Mouse (Mus musculus) forebrain, embryonic 10.5 days (tissue): ENCODE measurements around the gene Fam135a. TPM values are rescaled to one million over a fixed set of nuclear protein-coding genes. Genes with fewer than 3 reads are reported as not detected.
A peak's percentile ranks its signal among the peaks of the same experiment; 100 is the strongest.

Experiments used
- DNase-seq: peaks from one replicate; pipeline ENCODE4 v3.0.0-alpha.2; 2017; ENCODE audit warnings: low spot score; ENCODE audit errors: extremely low spot score
- H3K27ac ChIP-seq: fragments of 300-500 bp; sonication (generic); 2 replicates; pipeline ENCODE4 v1.5.1; 2016; ENCODE audit warnings: mild to moderate bottlenecking
- H3K27me3 ChIP-seq: fragments of 300-500 bp; sonication (generic); 2 replicates; pipeline ENCODE4 v1.6.1; 2016; ENCODE audit warnings: mild to moderate bottlenecking; ENCODE audit not compliant: poor library complexity, severe bottlenecking
- H3K36me3 ChIP-seq: fragments of 300-500 bp; sonication (generic); replicated peaks from 2 replicates; pipeline ENCODE4 v1.6.1; 2016; ENCODE audit warnings: mild to moderate bottlenecking, moderate library complexity
- H3K4me1 ChIP-seq: fragments of 300-500 bp; sonication (generic); 2 replicates; pipeline ENCODE4 v1.6.1; 2016
- H3K4me3 ChIP-seq: fragments of 300-500 bp; sonication (generic); 2 replicates; pipeline ENCODE4 v1.5.1; 2016; ENCODE audit warnings: mild to moderate bottlenecking, moderate library complexity
- H3K9me3 ChIP-seq: fragments of 300-500 bp; sonication (generic); 2 replicates; pipeline ENCODE4 v1.6.1; 2016; ENCODE audit warnings: mild to moderate bottlenecking, moderate library complexity
- WGBS: fragments of 180-500 bp; shearing (Covaris S2); methylation state at CpG from one replicate; pipeline ENCODE4 v1.1.7; 2016; 5-methylcytosine and 5-hydroxymethylcytosine counted together
- polyA plus RNA-seq: library from polyadenylated mRNA; unstranded; fragments of >200 nt; fragmentation: Nextera tagmentation; extraction: Ambion mirVana; gene quantifications from 2 replicates; pipeline ENCODE4 v1.2.1, GENCODE M21; 2016

The Fam135a gene
- polyA plus RNA-seq, 1 experiment from 2014 or later = 41.1 TPM

DNA sequence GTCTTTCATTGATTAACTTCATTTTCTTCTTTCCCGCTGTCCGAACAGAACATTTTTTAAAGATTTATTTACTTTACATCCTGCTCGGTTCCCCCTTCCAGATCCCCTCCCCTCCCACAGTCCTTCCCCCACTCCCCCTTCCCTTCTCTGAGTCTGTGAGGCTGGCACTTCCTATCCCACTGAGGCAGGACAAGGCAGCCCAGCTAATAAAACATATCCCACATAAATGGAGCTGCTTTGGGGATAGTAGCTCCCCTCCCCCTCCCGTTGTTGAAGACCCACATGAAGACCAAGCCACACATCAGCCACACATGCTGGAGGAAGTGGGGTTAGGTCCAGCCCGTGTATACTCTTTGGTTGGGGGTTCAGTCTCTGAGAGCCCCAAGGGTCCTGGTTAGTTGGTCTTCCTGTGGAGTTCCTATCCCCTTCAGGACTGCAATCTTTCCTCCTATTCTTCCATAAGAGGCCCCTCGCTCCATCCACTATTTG lies 773 bp upstream of the Fam135a start:
- Histone ChIP-seq H3K27ac (peak overlapping the region; percentile 93), H3K27me3 (no peaks in the 10 kb centered on the region), H3K36me3 (no peaks in the 10 kb centered on the region), H3K4me1 (peaks cover 31% of the 10 kb centered on the region), H3K4me3 (peak overlapping the region; percentile 92), H3K9me3 (no peaks in the 10 kb centered on the region)
- DNase-seq = no peak
- 66% methylated on average over 6 of the region's 6 CpGs for WGBS

DNA sequence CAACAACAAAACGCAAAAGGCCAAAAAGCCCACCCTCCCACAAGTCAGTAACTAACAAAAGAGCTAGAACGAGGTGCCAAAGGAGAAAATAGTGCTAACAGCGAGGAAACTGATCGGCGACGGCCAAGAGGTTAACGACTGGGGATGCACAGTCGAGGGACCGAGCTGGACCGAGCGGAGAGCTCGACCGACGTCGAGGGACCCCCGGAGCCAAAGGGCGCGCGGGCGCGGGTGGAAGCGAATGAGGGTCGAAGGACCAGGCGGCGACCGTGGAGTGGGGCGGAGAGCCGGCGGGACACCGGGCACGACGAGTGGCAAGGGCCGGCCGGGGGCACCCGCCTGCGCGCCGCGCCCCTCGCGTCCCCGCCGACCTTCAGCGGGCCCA lies 608 bp downstream of the Fam135a start:
- under 1% methylated on average over 37 of the region's 44 CpGs for WGBS
- no peaks in the 10 kb centered on the region for H3K9me3 ChIP-seq
- H3K4me3 ChIP-seq = peak overlapping the region; percentile 92
- DNase-seq = no peak
- H3K27ac ChIP-seq = peak overlapping the region; percentile 93
- no peaks in the 10 kb centered on the region for H3K27me3 ChIP-seq
- H3K36me3 ChIP-seq = peaks cover under 1% of the 10 kb centered on the region; the same call in 1 of the 2 replicates
- peaks cover 31% of the 10 kb centered on the region for H3K4me1 ChIP-seq

DNA sequence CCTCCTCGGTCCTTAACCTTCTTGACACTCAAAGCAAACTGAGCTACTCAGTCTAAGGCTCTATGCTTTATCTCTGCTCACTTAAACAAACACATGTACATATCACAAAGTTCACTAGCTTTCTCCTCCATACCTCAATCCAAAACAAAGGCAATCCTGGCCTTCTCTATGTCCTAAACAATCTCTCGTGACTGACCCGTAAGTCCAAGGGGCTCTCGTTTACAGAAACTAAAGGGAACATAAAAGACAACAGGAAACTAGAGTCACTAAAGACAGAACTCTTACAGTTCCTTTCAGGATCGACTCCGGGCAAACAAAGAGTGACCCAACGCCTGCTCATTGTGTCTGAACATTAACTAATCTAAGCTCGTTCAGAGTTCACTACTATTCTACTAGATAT lies 2.6 kb downstream of the Fam135a start:
- Histone ChIP-seq H3K9me3 (no peaks in the 10 kb centered on the region), H3K36me3 (peaks cover 3% of the 10 kb centered on the region; the same call in 1 of the 2 replicates), H3K27ac (no peak overlapping the region), H3K4me1 (peaks cover 31% of the 10 kb centered on the region), H3K4me3 (no peak overlapping the region), H3K27me3 (no peaks in the 10 kb centered on the region)
- WGBS = 66% methylated on average over 8 of the region's 8 CpGs
- DNase-seq = no peak

DNA sequence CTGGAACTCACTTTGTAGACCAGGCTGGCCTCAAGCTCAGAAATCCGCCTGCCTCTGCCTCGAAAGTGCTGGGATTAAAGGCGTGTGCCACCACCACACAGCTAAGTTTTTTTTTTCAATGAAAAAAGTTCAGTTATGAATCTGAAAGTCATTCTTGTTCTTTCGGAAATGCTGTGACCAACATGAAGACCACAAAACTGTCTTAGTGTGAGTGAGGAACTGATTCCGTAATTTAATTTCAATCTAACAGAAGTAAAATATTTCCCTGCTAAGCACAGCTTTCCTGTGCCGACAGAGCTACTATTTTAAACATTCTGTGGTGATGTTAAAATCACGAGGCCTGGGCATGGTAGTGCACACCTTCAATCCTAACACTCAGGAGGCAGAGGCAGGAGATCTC lies 7.7 kb downstream of the Fam135a start:
- Histone ChIP-seq H3K27ac (no peak overlapping the region), H3K36me3 (peaks cover 3% of the 10 kb centered on the region; the same call in 1 of the 2 replicates), H3K27me3 (no peaks in the 10 kb centered on the region), H3K9me3 (no peaks in the 10 kb centered on the region), H3K4me3 (no peak overlapping the region), H3K4me1 (0 out of 2 replicates have a peak, but pooled peaks cover 3% of the 10 kb centered on the region)
- 93% methylated on average over 7 of the region's 7 CpGs for WGBS
- DNase-seq = no peak

DNA sequence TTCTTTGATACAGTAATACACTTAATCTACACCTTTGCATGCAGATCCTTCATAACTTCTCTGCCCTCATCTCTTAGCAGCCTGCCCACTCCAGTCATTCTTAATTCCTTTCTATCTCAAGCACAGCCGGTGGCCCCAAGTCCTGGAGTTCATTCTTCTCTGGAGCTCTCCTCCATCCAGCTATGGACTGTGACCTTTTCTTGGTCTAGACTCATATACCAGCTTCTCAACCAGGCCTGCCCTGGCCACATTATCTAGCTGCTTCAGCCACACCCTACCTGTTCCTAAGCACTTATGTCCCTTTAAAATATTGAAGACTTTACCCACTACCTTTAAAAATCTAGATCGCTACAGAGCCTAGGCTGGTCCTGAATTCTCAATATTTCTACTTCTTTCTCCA lies 9.5 kb downstream of the Fam135a start:
- H3K27ac ChIP-seq = no peak overlapping the region
- DNase-seq = no peak
- H3K9me3 ChIP-seq = no peaks in the 10 kb centered on the region
- no peaks in the 10 kb centered on the region for H3K27me3 ChIP-seq
- no peak overlapping the region for H3K4me3 ChIP-seq
- peaks cover 3% of the 10 kb centered on the region; the same call in 1 of the 2 replicates for H3K36me3 ChIP-seq
- WGBS = 94% methylated on average over 2 of the region's 2 CpGs
- no peaks in the 10 kb centered on the region for H3K4me1 ChIP-seq

DNA sequence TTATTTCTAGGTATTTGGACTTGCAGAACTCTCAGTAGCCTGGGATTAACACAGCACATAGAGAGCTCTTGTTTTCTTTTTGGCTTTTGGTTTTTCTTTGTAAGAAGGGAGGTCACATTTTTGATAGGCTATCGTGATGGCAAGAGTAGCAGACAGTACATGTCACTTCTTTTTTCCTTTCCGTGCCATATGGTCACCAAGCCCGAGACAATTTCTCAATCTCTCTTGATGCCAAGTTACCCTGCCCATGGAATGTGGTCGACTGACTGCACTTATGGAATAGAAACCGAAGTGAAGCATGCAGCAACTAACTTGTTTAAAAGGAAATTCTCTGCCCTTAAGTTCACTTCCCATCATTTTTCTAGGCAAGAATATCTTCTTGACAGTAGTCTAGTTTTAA lies 10.0 kb downstream of the Fam135a start:
- Histone ChIP-seq H3K27ac (no peak overlapping the region), H3K9me3 (no peaks in the 10 kb centered on the region), H3K4me1 (no peaks in the 10 kb centered on the region), H3K36me3 (peaks cover 3% of the 10 kb centered on the region; the same call in 1 of the 2 replicates), H3K4me3 (no peak overlapping the region), H3K27me3 (no peaks in the 10 kb centered on the region)
- WGBS = 83% methylated on average over 5 of the region's 5 CpGs
- no peak for DNase-seq

DNA sequence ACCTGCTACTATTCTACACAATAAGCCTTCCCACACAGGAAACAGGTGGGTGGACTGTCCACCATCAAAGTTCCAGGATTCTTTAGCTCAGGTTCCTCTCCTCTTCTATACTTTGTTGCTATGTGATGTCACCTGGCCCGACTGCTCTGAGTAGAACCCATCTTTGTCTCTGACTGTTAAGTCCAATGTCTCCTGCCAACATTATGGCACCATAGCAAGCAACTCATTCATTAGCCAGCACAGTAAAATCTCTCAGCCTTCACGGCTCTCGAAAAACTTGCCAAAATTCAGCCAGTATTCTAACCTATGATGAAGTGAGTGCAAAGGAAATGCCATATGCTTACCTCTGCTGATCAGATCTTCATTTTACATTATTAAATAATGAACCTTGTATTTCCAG lies 14.0 kb downstream of the Fam135a start:
- WGBS = 92% methylated on average over 3 of the region's 3 CpGs
- Histone ChIP-seq H3K36me3 (peaks cover 15% of the 10 kb centered on the region), H3K4me1 (no peaks in the 10 kb centered on the region), H3K27me3 (no peaks in the 10 kb centered on the region), H3K4me3 (no peak overlapping the region), H3K27ac (no peak overlapping the region), H3K9me3 (no peaks in the 10 kb centered on the region)
- DNase-seq = no peak

DNA sequence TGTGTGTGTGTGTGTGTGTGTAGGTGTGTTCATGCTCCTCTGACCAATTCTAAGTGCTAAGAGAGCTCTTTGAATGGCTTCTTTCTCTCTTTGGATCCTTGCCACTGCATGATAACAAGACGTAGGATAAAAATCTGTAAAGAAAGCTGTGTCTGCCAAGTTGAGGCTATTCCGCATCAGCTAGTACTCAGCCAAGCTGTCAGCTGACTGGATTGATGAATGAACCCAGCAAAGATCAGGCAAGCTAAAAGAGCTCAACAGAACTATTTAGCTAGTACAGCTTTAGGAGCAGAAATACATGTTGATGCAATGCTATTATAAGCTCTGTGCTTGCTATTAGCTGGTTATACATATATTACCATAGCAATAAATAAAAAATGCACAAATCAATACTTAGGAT lies 25.7 kb downstream of the Fam135a start:
- 84% methylated on average over 2 of the region's 2 CpGs for WGBS
- Histone ChIP-seq H3K36me3 (peaks cover 25% of the 10 kb centered on the region), H3K27ac (no peak overlapping the region), H3K4me3 (no peak overlapping the region), H3K4me1 (no peaks in the 10 kb centered on the region), H3K9me3 (no peaks in the 10 kb centered on the region), H3K27me3 (no peaks in the 10 kb centered on the region)
- DNase-seq = no peak

DNA sequence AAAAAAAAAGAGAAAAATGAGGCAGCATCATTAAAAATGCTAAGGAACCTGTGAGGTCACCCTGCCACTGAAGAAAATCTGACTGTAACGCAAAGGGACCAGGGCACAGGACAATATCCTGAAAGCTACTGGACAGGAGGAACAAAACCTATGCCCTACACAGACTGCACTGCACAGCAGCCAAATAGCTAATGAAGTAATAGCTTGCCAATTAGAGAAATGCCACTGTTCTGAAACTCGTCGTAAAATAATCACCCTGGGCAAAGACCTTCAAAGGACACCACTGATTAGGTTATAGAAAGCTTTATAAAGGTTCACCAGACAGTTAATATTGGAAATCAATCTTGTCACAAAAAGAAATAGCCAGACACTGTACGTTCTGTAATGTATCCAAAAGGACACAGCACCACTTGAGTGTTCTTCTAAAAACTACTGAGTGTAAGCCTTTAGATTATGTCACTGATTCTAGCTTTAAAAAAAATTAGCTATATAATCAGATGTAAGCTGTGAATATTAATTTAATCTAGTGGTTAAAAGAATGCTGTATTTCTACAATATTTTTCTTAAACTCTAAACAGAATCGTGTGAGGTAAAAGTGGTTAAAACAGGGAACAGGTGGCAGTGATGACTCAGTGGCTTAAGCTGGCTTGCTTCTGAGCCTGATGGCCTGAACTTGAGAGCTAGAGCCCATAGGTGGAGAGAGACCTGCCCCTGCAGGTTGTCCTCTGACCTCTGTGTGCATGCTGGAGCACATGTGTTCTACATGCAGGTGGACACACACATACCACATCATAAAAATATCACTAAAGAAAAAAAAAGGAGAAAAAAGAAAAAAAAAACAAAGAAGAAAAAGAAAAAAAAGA lies 26.5 kb downstream of the Fam135a start:
- 91% methylated on average over 5 of the region's 5 CpGs for WGBS
- Histone ChIP-seq H3K27ac (no peak overlapping the region), H3K9me3 (no peaks in the 10 kb centered on the region), H3K4me3 (no peak overlapping the region), H3K4me1 (no peaks in the 10 kb centered on the region), H3K27me3 (no peaks in the 10 kb centered on the region), H3K36me3 (peaks cover 30% of the 10 kb centered on the region)
- DNase-seq = no peak

DNA sequence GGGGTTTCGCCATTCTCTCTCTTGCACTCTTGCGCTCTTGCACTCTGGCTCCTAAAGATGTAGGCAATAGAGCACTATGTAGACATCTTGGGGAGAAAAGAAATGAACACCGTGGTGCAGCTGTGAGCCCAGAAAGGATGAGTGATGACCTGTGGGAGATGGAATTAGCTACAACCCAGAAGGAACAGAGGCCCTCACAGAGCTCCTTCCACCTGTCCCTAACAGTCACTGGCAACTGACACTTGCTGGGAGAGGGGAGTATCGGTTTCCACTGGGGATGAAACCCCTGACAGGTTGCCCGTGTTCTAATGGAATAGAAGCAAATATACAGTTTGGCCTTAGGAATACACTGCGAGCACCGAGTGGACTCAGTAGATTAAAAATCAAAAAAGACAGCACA lies 31.3 kb downstream of the Fam135a start:
- Histone ChIP-seq H3K4me1 (no peaks in the 10 kb centered on the region), H3K4me3 (no peak overlapping the region), H3K9me3 (no peaks in the 10 kb centered on the region), H3K27me3 (no peaks in the 10 kb centered on the region), H3K36me3 (peaks cover 29% of the 10 kb centered on the region), H3K27ac (no peak overlapping the region)
- WGBS = 95% methylated on average over 7 of the region's 7 CpGs
- no peak for DNase-seq

DNA sequence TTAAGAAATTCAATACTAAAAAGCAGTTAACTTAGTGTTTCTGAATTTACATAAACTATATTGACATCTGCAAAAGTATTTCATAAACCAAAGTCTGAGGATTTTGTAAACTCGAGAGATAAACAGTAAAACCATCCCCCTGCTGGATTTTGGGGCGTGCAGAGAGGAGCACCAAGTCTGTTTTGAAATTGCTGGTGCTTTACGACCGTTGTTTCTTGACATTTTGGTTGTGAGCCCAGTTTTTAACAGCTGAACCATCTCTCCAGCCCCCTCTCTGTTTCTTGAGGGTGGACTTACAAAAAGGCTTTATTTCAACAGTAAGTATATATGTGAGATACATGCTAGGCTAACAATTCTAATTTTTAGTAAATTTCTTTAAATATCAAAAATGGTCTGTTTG lies 33.4 kb downstream of the Fam135a start:
- WGBS = 94% methylated on average over 4 of the region's 4 CpGs
- H3K36me3 ChIP-seq = peaks cover 18% of the 10 kb centered on the region
- H3K4me3 ChIP-seq = no peak overlapping the region
- no peaks in the 10 kb centered on the region for H3K9me3 ChIP-seq
- H3K27ac ChIP-seq = no peak overlapping the region
- no peaks in the 10 kb centered on the region for H3K4me1 ChIP-seq
- DNase-seq = no peak
- H3K27me3 ChIP-seq = no peaks in the 10 kb centered on the region

DNA sequence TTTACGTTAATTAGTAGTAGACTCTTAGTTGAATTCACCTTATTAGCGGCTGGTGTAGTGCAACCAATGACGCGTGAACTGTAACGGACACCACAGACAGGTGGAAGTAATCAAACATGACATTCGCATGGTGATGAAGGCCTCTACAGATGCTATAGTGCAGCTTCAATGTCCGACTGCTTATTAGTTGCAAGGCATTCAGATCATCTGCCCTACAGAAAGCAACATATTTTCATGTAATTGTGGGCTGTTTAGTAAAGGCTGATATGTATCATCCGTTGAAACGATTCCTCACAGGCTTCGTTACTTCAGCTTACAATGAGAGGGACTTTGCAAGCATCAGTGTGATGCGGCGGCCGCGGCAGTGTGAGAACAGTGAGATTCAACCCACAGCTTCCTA lies 44.4 kb downstream of the Fam135a start:
- 92% methylated on average over 14 of the region's 14 CpGs for WGBS
- Histone ChIP-seq H3K9me3 (no peaks in the 10 kb centered on the region), H3K4me3 (no peak overlapping the region), H3K27ac (no peak overlapping the region), H3K36me3 (peaks cover 35% of the 10 kb centered on the region), H3K4me1 (no peaks in the 10 kb centered on the region), H3K27me3 (no peaks in the 10 kb centered on the region)
- no peak for DNase-seq

DNA sequence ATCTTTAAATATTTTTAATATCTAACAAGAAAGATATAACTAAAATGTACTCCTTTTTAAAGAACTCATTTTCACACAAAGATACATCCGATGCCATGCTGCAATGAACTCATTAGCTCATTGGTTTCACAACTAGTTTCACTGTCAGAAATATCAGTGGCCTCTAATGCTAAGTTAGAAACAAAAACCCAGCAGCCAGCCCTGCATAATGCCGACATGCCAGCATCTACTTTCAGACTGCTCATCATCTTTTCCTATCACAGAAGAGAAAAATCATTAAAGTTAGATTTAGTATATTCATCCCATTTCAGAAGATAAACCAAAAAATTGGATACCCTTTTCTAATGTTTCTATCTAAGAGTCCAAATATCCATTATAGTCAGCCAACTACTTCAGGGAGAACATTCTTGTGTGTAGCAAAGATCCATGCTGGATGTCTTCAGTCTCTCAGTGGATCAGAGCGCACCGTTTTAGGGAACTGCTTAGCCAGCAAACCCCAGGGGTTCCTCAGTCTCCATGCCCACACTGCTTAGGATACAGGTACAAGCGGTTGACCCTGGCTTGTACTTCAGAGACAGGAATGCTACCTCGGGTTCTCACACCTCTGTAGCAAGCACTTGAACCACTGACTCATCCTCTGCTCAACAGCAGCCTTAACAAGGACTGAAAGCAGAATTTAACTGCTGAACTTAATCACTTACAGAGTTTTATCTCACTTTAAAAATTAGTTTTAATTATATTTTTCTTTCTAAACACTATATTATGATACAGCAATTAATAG lies 53.2 kb downstream of the Fam135a start:
- WGBS = 78% methylated on average over 6 of the region's 6 CpGs
- H3K27me3 ChIP-seq = no peaks in the 10 kb centered on the region
- no peak overlapping the region for H3K4me3 ChIP-seq
- H3K4me1 ChIP-seq = 0 out of 2 replicates have a peak, but pooled peaks cover 3% of the 10 kb centered on the region
- no peak overlapping the region for H3K27ac ChIP-seq
- DNase-seq = no peak
- no peaks in the 10 kb centered on the region for H3K9me3 ChIP-seq
- peaks cover 30% of the 10 kb centered on the region for H3K36me3 ChIP-seq
